10 mouse cellular contexts compared by ENCODE assay signal in the genomic region with DNA sequence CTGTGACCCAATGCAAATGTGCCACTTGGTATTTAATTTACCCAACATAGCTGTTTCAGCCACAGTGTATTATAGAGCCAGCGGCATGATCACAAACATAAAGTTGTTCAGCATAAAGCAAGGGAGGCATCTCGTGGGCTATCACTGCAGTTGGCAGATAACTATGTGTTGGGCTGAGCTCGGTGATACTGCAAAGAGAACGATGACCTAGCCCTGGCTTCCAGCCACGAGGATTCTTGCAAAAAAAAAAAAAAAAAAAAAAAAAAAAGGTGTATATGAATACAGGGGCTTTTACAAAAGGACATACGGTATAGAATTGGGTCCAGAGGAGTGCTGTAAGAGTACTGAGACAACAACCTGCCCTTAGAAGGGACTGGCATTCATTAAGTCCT. TPM values are rescaled to one million over a fixed set of nuclear protein-coding genes. Genes with fewer than 3 reads are reported as not detected.
DNase-seq lines count a peak whose midpoint lies in the region; ATAC-seq and TF ChIP-seq lines count a peak whose summit lies in the region.
"Had no signal": no experiment of that assay in that cellular context is flagged by ENCODE, and none has a peak within 500 bp of the region (broad histone marks: within the 10 kb centered on the region; RNA-seq: fewer than 3 reads in every experiment).

No protein-coding gene starts in this region.

- TF ChIP-seq EP300 in MEL (IDR thresholded peaks at IDR 0.05; ENCODE audit: low read depth in 1 of 2, low read length in 2 of 2), result peak; percentile 59 to 66

- H3K79me2 ChIP-seq in MEL (ENCODE audit: control insufficient read depth, insufficient read depth, low read length, poor library complexity), result no peaks in the 10 kb centered on the region

- no peak for TF ChIP-seq CTCF in MEL (IDR thresholded peaks at IDR 0.05 in 2 of 3, conservative IDR thresholded peaks at IDR 0.05 in 1 of 3; ENCODE audit: control insufficient read depth in 1 of 3, insufficient read depth in 1 of 3, low read depth in 2 of 3, low read length in 3 of 3, poor library complexity in 1 of 3, severe bottlenecking in 1 of 3)
- TF ChIP-seq CTCF in hindbrain, postnatal 0 days (IDR thresholded peaks at IDR 0.05; ENCODE audit: low read depth), result no peak
- TF ChIP-seq CTCF in thymus, adult 2 months (IDR thresholded peaks at IDR 0.05; ENCODE audit: borderline replicate concordance, control insufficient read depth, extremely low read depth, insufficient read depth, low read length, poor library complexity), result no peak

- H3K4me1 ChIP-seq in kidney, embryonic 14.5 days (ENCODE audit: control insufficient read depth, insufficient read depth, low read length), result peaks cover 11% of the 10 kb centered on the region
- peaks cover 4 to 16% of the 10 kb centered on the region in 2 experiments for H3K4me1 ChIP-seq in MEL (ENCODE audit: control insufficient read depth in 1 of 2, insufficient read depth in 2 of 2, low read length in 2 of 2)
- peaks cover 26% of the 10 kb centered on the region for H3K4me1 ChIP-seq in embryonic facial prominence, embryonic 10.5 days
- no peaks in the 10 kb centered on the region for H3K4me1 ChIP-seq in hindbrain, postnatal 0 days (ENCODE audit: insufficient read depth, low read length)
- H3K4me1 ChIP-seq in thymus, adult 2 months (replicated peaks; ENCODE audit: control insufficient read depth, insufficient read depth, low read length), result no peaks in the 10 kb centered on the region

- ATAC-seq in kidney, embryonic 14.5 days (ENCODE audit: low FRiP score, low TSS enrichment), result peak; percentile 40
- no peak for ATAC-seq in hindbrain, postnatal 0 days
- ATAC-seq: activated CD4-positive, CD25-positive, alpha-beta regulatory T cell, adult 4 months had no signal

- no peak overlapping the region for H3K9ac ChIP-seq in kidney, embryonic 14.5 days (ENCODE audit: low read depth, low read length)
- H3K9ac ChIP-seq in MEL (ENCODE audit: control insufficient read depth, low read depth, low read length, poor library complexity, severe bottlenecking), result no peak overlapping the region
- H3K9ac ChIP-seq in hindbrain, postnatal 0 days (replicated peaks; ENCODE audit: low read length), result no peak overlapping the region

- H3K4me2 ChIP-seq in kidney, embryonic 14.5 days (replicated peaks; ENCODE audit: low read depth, low read length), result peak overlapping the region; percentile 31
- H3K4me2 ChIP-seq in hindbrain, postnatal 0 days (ENCODE audit: low read depth, low read length), result peak overlapping the region; percentile 7

- H3K9me3 ChIP-seq in kidney, embryonic 14.5 days (ENCODE audit: control insufficient read depth, low read length), result no peaks in the 10 kb centered on the region
- no peaks in the 10 kb centered on the region for H3K9me3 ChIP-seq in MEL (replicated peaks; ENCODE audit: insufficient read depth, low read length)
- H3K9me3 ChIP-seq in embryonic facial prominence, embryonic 10.5 days, result no peaks in the 10 kb centered on the region
- no peaks in the 10 kb centered on the region for H3K9me3 ChIP-seq in hindbrain, postnatal 0 days (ENCODE audit: low read length)

- DNase-seq in kidney, adult 9 months, result no peak
- peak; percentile 76 for DNase-seq in MEL (ENCODE audit: low read depth, low spot score)
- DNase-seq in embryonic facial prominence, embryonic 10.5 days (ENCODE audit: low spot score), result no peak
- DNase-seq in hindbrain, postnatal 0 days (ENCODE audit: low spot score), result no peak
- no peak for DNase-seq in B cell, adult 2 months
- no peak for DNase-seq in thymus, adult 2 months
- DNase-seq in thymus, postnatal 0 days (ENCODE audit: low spot score), result no peak
- DNase-seq: cerebellum, adult 9-11 months had no signal

- no peak for TF ChIP-seq POLR2A in MEL (IDR thresholded peaks at IDR 0.05; ENCODE audit: control insufficient read depth in 1 of 2, insufficient read depth in 1 of 2, low read depth in 1 of 2, low read length in 2 of 2, poor library complexity in 1 of 2)
- no peak for TF ChIP-seq POLR2A in thymus, adult 2 months (IDR thresholded peaks at IDR 0.05; ENCODE audit: control insufficient read depth, extremely low read depth, insufficient read depth, low read length, poor library complexity)

- no peaks in the 10 kb centered on the region for H3K36me3 ChIP-seq in kidney, embryonic 14.5 days (ENCODE audit: control insufficient read depth, insufficient read depth, low read length)
- peaks cover 0 to 10% of the 10 kb centered on the region in 2 experiments; a peak in 2 of 4 replicates for H3K36me3 ChIP-seq in MEL (ENCODE audit: control insufficient read depth in 1 of 2, insufficient read depth in 2 of 2, low read length in 2 of 2)
- no peaks in the 10 kb centered on the region for H3K36me3 ChIP-seq in embryonic facial prominence, embryonic 10.5 days (replicated peaks)
- no peaks in the 10 kb centered on the region for H3K36me3 ChIP-seq in hindbrain, postnatal 0 days (ENCODE audit: insufficient read depth, low read length)
- no peaks in the 10 kb centered on the region for H3K36me3 ChIP-seq in thymus, adult 2 months (ENCODE audit: control insufficient read depth, insufficient read depth, low read length)

- H3K27me3 ChIP-seq in kidney, embryonic 14.5 days (ENCODE audit: control insufficient read depth, insufficient read depth, low read length), result no peaks in the 10 kb centered on the region
- H3K27me3 ChIP-seq in MEL (ENCODE audit: control insufficient read depth in 1 of 2, insufficient read depth in 2 of 2, low read length in 2 of 2), result no peaks in the 10 kb centered on the region
- no peaks in the 10 kb centered on the region for H3K27me3 ChIP-seq in embryonic facial prominence, embryonic 10.5 days (replicated peaks; ENCODE audit: low read depth, poor library complexity, severe bottlenecking)
- H3K27me3 ChIP-seq in hindbrain, postnatal 0 days (ENCODE audit: insufficient read depth, low read length), result no peaks in the 10 kb centered on the region
- no peaks in the 10 kb centered on the region for H3K27me3 ChIP-seq in thymus, adult 2 months (ENCODE audit: control insufficient read depth, insufficient read depth, low read length)

- H3K4me3 ChIP-seq in kidney, embryonic 14.5 days (ENCODE audit: low read length), result peak overlapping the region; percentile 8; the same call in 1 of the 2 replicates
- H3K4me3 ChIP-seq in MEL (ENCODE audit: control insufficient read depth in 1 of 2, insufficient read depth in 1 of 2, low read depth in 2 of 2, low read length in 2 of 2), result no peak overlapping the region
- peak overlapping the region; percentile 38 for H3K4me3 ChIP-seq in embryonic facial prominence, embryonic 10.5 days
- no peak overlapping the region for H3K4me3 ChIP-seq in hindbrain, postnatal 0 days (ENCODE audit: low read length)
- H3K4me3 ChIP-seq in thymus, adult 2 months (ENCODE audit: control insufficient read depth, insufficient read depth, low read length), result no peak overlapping the region

- TF ChIP-seq RAD21 in MEL (IDR thresholded peaks at IDR 0.05; ENCODE audit: low read depth, low read length), result no peak

- H3K27ac ChIP-seq in kidney, embryonic 14.5 days (ENCODE audit: low read depth, low read length), result peak overlapping the region; percentile 77; the same call in 1 of the 2 replicates
- H3K27ac ChIP-seq in MEL (ENCODE audit: control insufficient read depth, low read depth, low read length), result 0 out of 2 replicates have a peak overlapping the region, but pooled peaks have one; percentile 11
- no peak overlapping the region for H3K27ac ChIP-seq in embryonic facial prominence, embryonic 10.5 days (replicated peaks)
- no peak overlapping the region for H3K27ac ChIP-seq in hindbrain, postnatal 0 days
- no peak overlapping the region for H3K27ac ChIP-seq in thymus, adult 2 months (ENCODE audit: control insufficient read depth, insufficient read depth, low read length)

- 23% methylated on average over 6 of the region's 6 CpGs for WGBS in kidney, embryonic 14.5 days
- 58% methylated on average over 6 of the region's 6 CpGs for WGBS in embryonic facial prominence, embryonic 10.5 days
- WGBS in hindbrain, postnatal 0 days, result 43% methylated on average over 6 of the region's 6 CpGs
- 63% methylated on average over 6 of the region's 6 CpGs for WGBS in thymus, adult 2 months

TF ChIP-seq in MEL, 35 proteins besides CTCF, POLR2A, EP300 and RAD21 (continues in another document):
- TF ChIP-seq ZNF384 (IDR thresholded peaks at IDR 0.05; ENCODE audit: low read depth, low read length), result peak; percentile 98
- TF ChIP-seq SIN3A (IDR thresholded peaks at IDR 0.05; ENCODE audit: low read length), result no peak
- peak; percentile 31; the same call in 1 of the 2 replicates for TF ChIP-seq RCOR1 (IDR thresholded peaks at IDR 0.05; ENCODE audit: low read depth, low read length)
- TF ChIP-seq MXI1 (IDR thresholded peaks at IDR 0.05; ENCODE audit: low read depth, low read length), result no peak
- peak; percentile 39; the same call in 1 of the 2 replicates for TF ChIP-seq BHLHE40 (IDR thresholded peaks at IDR 0.05; ENCODE audit: borderline replicate concordance, low read depth, low read length)
- TF ChIP-seq ETS1 (IDR thresholded peaks at IDR 0.05; ENCODE audit: low read depth, low read length), result 0 out of 2 replicates have a peak, but pooled peaks have one; percentile 36
- TF ChIP-seq POLR2AphosphoS5 (IDR thresholded peaks at IDR 0.05; ENCODE audit: borderline replicate concordance, low read depth, low read length), result no peak
- no peak for TF ChIP-seq MEF2A (IDR thresholded peaks at IDR 0.05; ENCODE audit: extremely low read depth, insufficient replicate concordance, low read depth, low read length, poor library complexity, severe bottlenecking)
- 0 out of 2 replicates have a peak, but pooled peaks have one; percentile 35 for TF ChIP-seq TAL1 (IDR thresholded peaks at IDR 0.05; ENCODE audit: low read length)
- TF ChIP-seq TCF12 (IDR thresholded peaks at IDR 0.05; ENCODE audit: low read depth, low read length), result 0 out of 2 replicates have a peak, but pooled peaks have one; percentile 49
- no peak for TF ChIP-seq CHD1 (IDR thresholded peaks at IDR 0.05; ENCODE audit: low read depth, low read length)
- no peak for TF ChIP-seq GABPA (IDR thresholded peaks at IDR 0.05; ENCODE audit: low read depth, low read length)
- TF ChIP-seq MYC (IDR thresholded peaks at IDR 0.05; ENCODE audit: low read depth, low read length), result 0 out of 2 replicates have a peak, but pooled peaks have one; percentile 20

RNA-seq across cellular contexts. Expression of a gene that starts 15.0 kb away (rescaled TPM):
- 5.1 and 12.3 TPM in 2 replicates for polyA plus RNA-seq in kidney, embryonic 14.5 days (2014; fragmentation: Nextera tagmentation; extraction: Ambion mirVana)
- total RNA-seq in MEL (2012; rRNA removed), result 6.6 and 7.8 TPM in 2 replicates
- polyA plus RNA-seq in MEL (2012; ENCODE audit: insufficient read depth in 1 of 2, insufficient read length in 2 of 2, low read depth in 1 of 2, low replicate concordance in 2 of 2, missing spikeins in 1 of 2), result 1 to 10 TPM in 1 of 2 experiments, not detected in 1; 9.1 TPM
- polyA plus RNA-seq in embryonic facial prominence, embryonic 10.5 days (2016; fragmentation: Nextera tagmentation; extraction: Ambion mirVana), result 2.1 and 2.4 TPM in 2 replicates
- 35.4 and 40.5 TPM in 2 replicates for total RNA-seq in hindbrain, postnatal 0 days (2014; rRNA removed)
- polyA plus RNA-seq in hindbrain, postnatal 0 days (2015; fragmentation: Nextera tagmentation; extraction: Ambion mirVana), result 13.6 and 14.2 TPM in 2 replicates
- polyA plus RNA-seq in thymus, adult 2 months (2012; rRNA removed), result 0.84 and 2.1 TPM in 2 replicates
- polyA plus RNA-seq in thymus, postnatal 0 days (2015; fragmentation: Nextera tagmentation; extraction: Ambion mirVana), result 0.32 and 0.40 TPM in 2 replicates
- polyA plus RNA-seq: activated CD4-positive, CD25-positive, alpha-beta regulatory T cell, adult 4 months had no signal

Comparison
In these comparisons a context has a peak if more than half of its experiments do, and no peak if none do; other contexts are left out.
1. H3K27ac ChIP-seq: peak in kidney, embryonic 14.5 days (single experiment) and MEL (single experiment); none in embryonic facial prominence, embryonic 10.5 days (single experiment), hindbrain, postnatal 0 days (single experiment) and thymus, adult 2 months (single experiment).
2. H3K4me3 ChIP-seq: peak in kidney, embryonic 14.5 days (single experiment) and embryonic facial prominence, embryonic 10.5 days (single experiment); none in MEL (0 of 2), hindbrain, postnatal 0 days (single experiment) and thymus, adult 2 months (single experiment).